Mouse (Mus musculus) neutrophil, adult 59 days (primary cell): Measurements from ENCODE around the gene Ptgdr2. TPM values are rescaled to one million over a fixed set of nuclear protein-coding genes. Genes with fewer than 3 reads are reported as not detected.

Experiments
- total RNA-seq, 2 experiments: library from RNA; stranded (reverse); gene quantifications; 1 replicate in 1 of 2; 2 replicates in 1 of 2; pipeline ENCODE4 v1.2.4; 2023

Gene Ptgdr2
- total RNA-seq = not detected

GRCm38 (mm10) chr19:10937110-10937563 is at the start of gene Ptgdr2:
Gene Ptgdr2 (plus strand): TSS chr19:10937160.

GRCm38 (mm10) chr19:10895016-10895528 is 41.9 kb upstream of the Ptgdr2 start, which contains the start of gene Prpf19:
Gene Prpf19 (plus strand): TSS chr19:10895231.

GRCm38 (mm10) chr19:10920532-10920931 is 16.4 kb upstream of the Ptgdr2 start, which contains the start of gene Zp1:
Gene Zp1 (minus strand): TSS chr19:10920632.

GRCm38 (mm10) chr19:10949112-10949511 is 12.2 kb downstream of the Ptgdr2 start, which contains the start of gene Ccdc86:
Gene Ccdc86 (minus strand): TSS chr19:10949266.

GRCm38 (mm10) chr19:10974238-10974865 is 37.4 kb downstream of the Ptgdr2 start, which contains the start of gene Ms4a10:
Gene Ms4a10 (minus strand): TSS chr19:10974670.

Other genes with a start within 250 kb of the Ptgdr2 start
- gene Vps37c, start 248.4 kb upstream of the Ptgdr2 start, total RNA-seq = 10 to 100 TPM; 48.8 to 52.9 TPM
- gene Cd5, start 198.2 kb upstream of the Ptgdr2 start, total RNA-seq = under 1 TPM in 1 of 2 experiments, not detected in 1; 0.20 TPM
- 1 to 10 TPM; 1.4 to 1.6 TPM for gene Cd6, start 107.1 kb upstream of the Ptgdr2 start, total RNA-seq
- gene Slc15a3, start 97.4 kb upstream of the Ptgdr2 start, total RNA-seq = 100 to 1,000 TPM; 150 to 158 TPM
- under 1 TPM; 0.13 to 0.49 TPM for gene Tmem132a, start 67.2 kb upstream of the Ptgdr2 start, total RNA-seq
- 10 to 100 TPM; 23.8 to 40.2 TPM for gene Tmem109, start 55.2 kb upstream of the Ptgdr2 start, total RNA-seq
- gene Prpf19, start 41.9 kb upstream of the Ptgdr2 start, total RNA-seq = 10 to 100 TPM; 50.2 to 74.6 TPM
- gene Zp1, start 16.5 kb upstream of the Ptgdr2 start, total RNA-seq = not detected
- gene Ccdc86, start 12.1 kb downstream of the Ptgdr2 start, total RNA-seq = 10 to 100 TPM; 15.7 to 15.9 TPM
- not detected for gene Ms4a10, start 37.5 kb downstream of the Ptgdr2 start, total RNA-seq
- not detected for gene Ms4a15, start 56.1 kb downstream of the Ptgdr2 start, total RNA-seq
- gene Ms4a18, start 80.9 kb downstream of the Ptgdr2 start, total RNA-seq = not detected
- gene Ms4a8a, start 143.9 kb downstream of the Ptgdr2 start, total RNA-seq = 10 to 100 TPM; 32.1 to 46.6 TPM
- gene 1700017D01Rik, start 193.7 kb downstream of the Ptgdr2 start, total RNA-seq = not detected
- gene 1700025F22Rik, start 228.2 kb downstream of the Ptgdr2 start, total RNA-seq = not detected